Mouse (Mus musculus) 3T3-L1 (cell line): ENCODE results near the gene Blvrb.

Source experiments
- DNase-seq: peaks from one replicate; pipeline ENCODE4 v3.0.0-alpha.2; 2015; ENCODE audit warnings: low read depth, low spot score

The Blvrb gene

GRCm38 (mm10) chr7:27514961-27515360 lies 67.2 kb downstream of the Blvrb start:
- no peak for DNase-seq
